Mouse (Mus musculus) midbrain, embryonic 14.5 days (tissue): ENCODE measurements around the gene Lrg1. TPM values are rescaled to one million over a fixed set of nuclear protein-coding genes. Genes with fewer than 3 reads are reported as not detected.
A peak's percentile ranks its signal among the peaks of the same experiment; 100 is the strongest.

Source experiments
- ATAC-seq: fragments of 200-750 bp; cut with Nextera tagmentation; 2 replicates; pipeline ENCODE4 v1.8.0; 2017; ENCODE audit warnings: moderate number of reproducible peaks, moderate library complexity; ENCODE audit not compliant: low FRiP score, low TSS enrichment
- DNase-seq: peaks from one replicate; pipeline ENCODE4 v3.0.0-alpha.2; 2015
- H3K27ac ChIP-seq: fragments of 300-500 bp; sonication (generic); replicated peaks from 2 replicates; pipeline ENCODE4 v1.5.1; 2014; ENCODE audit warnings: mild to moderate bottlenecking, low read depth, low read length, moderate library complexity
- H3K27me3 ChIP-seq: fragments of 300-500 bp; sonication (generic); 2 replicates; pipeline ENCODE4 v1.6.1; 2014; ENCODE audit warnings: low read length, control low read depth, mixed read lengths; ENCODE audit not compliant: control insufficient read depth, insufficient read depth
- H3K36me3 ChIP-seq: fragments of 300-500 bp; sonication (generic); 2 replicates; pipeline ENCODE4 v1.6.1; 2014; ENCODE audit warnings: low read length, control low read depth; ENCODE audit not compliant: control insufficient read depth, insufficient read depth
- H3K4me1 ChIP-seq: fragments of 300-500 bp; sonication (generic); 2 replicates; pipeline ENCODE4 v1.6.1; 2014; ENCODE audit warnings: mild to moderate bottlenecking, antibody characterized with exemption, low read length, control low read depth; ENCODE audit not compliant: control insufficient read depth, insufficient read depth
- H3K4me2 ChIP-seq: fragments of 300-500 bp; sonication (generic); 2 replicates; pipeline ENCODE4 v1.6.1; 2014; ENCODE audit warnings: mild to moderate bottlenecking, low read length, moderate library complexity
- H3K4me3 ChIP-seq: fragments of 300-500 bp; sonication (generic); replicated peaks from 2 replicates; pipeline ENCODE4 v1.5.1; 2014; ENCODE audit warnings: low read depth, low read length
- H3K9ac ChIP-seq: fragments of 300-500 bp; sonication (generic); replicated peaks from 2 replicates; pipeline ENCODE4 v1.6.1; 2014; ENCODE audit warnings: mild to moderate bottlenecking, low read length, moderate library complexity
- H3K9me3 ChIP-seq: fragments of 300-500 bp; sonication (generic); 2 replicates; pipeline ENCODE4 v1.6.1; 2016; ENCODE audit warnings: low read length, control low read depth, mixed read lengths; ENCODE audit not compliant: control insufficient read depth
- WGBS: fragments of 180-500 bp; shearing (Covaris S2); extraction: QIAGEN DNeasy Blood & Tissue Kit; methylation state at CpG from one replicate; pipeline ENCODE4 v1.1.7; 2014; 5-methylcytosine and 5-hydroxymethylcytosine counted together
- polyA plus RNA-seq: library from polyadenylated mRNA; unstranded; fragments of >200 nt; fragmentation: Nextera tagmentation; extraction: Ambion mirVana; gene quantifications from 2 replicates; pipeline ENCODE4 v1.2.1, GENCODE M21; 2014

Gene Lrg1
- polyA plus RNA-seq, 1 experiment from 2014 or later: 0.34 TPM

- WGBS: 95% methylated on average over 3 of the region's 3 CpGs
Measured at GRCm38 (mm10) chr17:56100811-56101210, 21.0 kb downstream of the Lrg1 start.

GRCm38 (mm10) chr17:56098711-56099572 is 22.9 kb downstream of the Lrg1 start:
- Histone ChIP-seq H3K4me1 (no peaks in the 10 kb centered on the region), H3K4me3 (no peak overlapping the region), H3K4me2 (no peak overlapping the region), H3K27ac (no peak overlapping the region), H3K36me3 (peaks cover 93% of the 10 kb centered on the region), H3K9ac (no peak overlapping the region), H3K9me3 (no peaks in the 10 kb centered on the region), H3K27me3 (no peaks in the 10 kb centered on the region)
- 92% methylated on average over 15 of the region's 15 CpGs for WGBS
- no peak for ATAC-seq
- no peak for DNase-seq

More at GRCm38 (mm10) chr17:56100811-56101210, 21.0 kb downstream of the Lrg1 start:
- Histone ChIP-seq H3K9me3 (no peaks in the 10 kb centered on the region), H3K4me1 (no peaks in the 10 kb centered on the region), H3K4me3 (no peak overlapping the region), H3K27me3 (no peaks in the 10 kb centered on the region), H3K36me3 (peaks cover 81% of the 10 kb centered on the region), H3K4me2 (no peak overlapping the region), H3K27ac (no peak overlapping the region), H3K9ac (no peak overlapping the region)
- DNase-seq (no peak), ATAC-seq (no peak)

- Histone ChIP-seq H3K27me3 (no peaks in the 10 kb centered on the region), H3K36me3 (peaks cover 93% of the 10 kb centered on the region), H3K4me1 (no peaks in the 10 kb centered on the region), H3K4me2 (no peak overlapping the region), H3K4me3 (no peak overlapping the region), H3K9me3 (no peaks in the 10 kb centered on the region), H3K27ac (no peak overlapping the region), H3K9ac (no peak overlapping the region)
- DNase-seq: no peak
- no peak for ATAC-seq
- 92% methylated on average over 8 of the region's 8 CpGs for WGBS
Measured at GRCm38 (mm10) chr17:56098180-56098579, 23.6 kb downstream of the Lrg1 start.

GRCm38 (mm10) chr17:56096883-56097282 is 24.9 kb downstream of the Lrg1 start:
- DNase-seq (no peak), ATAC-seq (no peak)
- no peak overlapping the region for H3K4me2 ChIP-seq
- H3K4me1 ChIP-seq: no peaks in the 10 kb centered on the region
- no peaks in the 10 kb centered on the region for H3K27me3 ChIP-seq
- H3K4me3 ChIP-seq: no peak overlapping the region
- H3K27ac ChIP-seq: no peak overlapping the region
- peaks cover 80% of the 10 kb centered on the region for H3K36me3 ChIP-seq
- H3K9me3 ChIP-seq: no peaks in the 10 kb centered on the region
- WGBS: 94% methylated on average over 12 of the region's 12 CpGs
- H3K9ac ChIP-seq: no peak overlapping the region

- Histone ChIP-seq H3K36me3 (peaks cover 67% of the 10 kb centered on the region), H3K9me3 (no peaks in the 10 kb centered on the region), H3K4me2 (no peak overlapping the region), H3K4me3 (no peak overlapping the region), H3K27me3 (no peaks in the 10 kb centered on the region), H3K9ac (no peak overlapping the region), H3K27ac (no peak overlapping the region), H3K4me1 (no peaks in the 10 kb centered on the region)
- no peak for ATAC-seq
- WGBS: 86% methylated on average over 1 of the region's 1 CpGs
- DNase-seq: no peak
Measured at GRCm38 (mm10) chr17:56092794-56093193, 29.0 kb downstream of the Lrg1 start.

GRCm38 (mm10) chr17:56092312-56092711 is 29.5 kb downstream of the Lrg1 start:
- Histone ChIP-seq H3K27ac (no peak overlapping the region), H3K36me3 (peaks cover 63% of the 10 kb centered on the region), H3K9me3 (no peaks in the 10 kb centered on the region), H3K4me3 (no peak overlapping the region), H3K4me1 (no peaks in the 10 kb centered on the region), H3K4me2 (no peak overlapping the region), H3K27me3 (no peaks in the 10 kb centered on the region), H3K9ac (no peak overlapping the region)
- 93% methylated on average over 1 of the region's 1 CpGs for WGBS
- no peak for DNase-seq
- no peak for ATAC-seq

- peak overlapping the region; percentile 46; the same call in 1 of the 2 replicates for H3K27ac ChIP-seq
- no peaks in the 10 kb centered on the region for H3K9me3 ChIP-seq
- peak overlapping the region; percentile 88 for H3K4me3 ChIP-seq
- H3K9ac ChIP-seq: peak overlapping the region; percentile 76
- H3K4me1 ChIP-seq: peaks cover 23% of the 10 kb centered on the region
- no peaks in the 10 kb centered on the region for H3K27me3 ChIP-seq
- DNase-seq (peak; percentile 89), ATAC-seq (peak; percentile 38)
- 5% methylated on average over 8 of the region's 8 CpGs for WGBS
- peaks cover 19% of the 10 kb centered on the region for H3K36me3 ChIP-seq
- H3K4me2 ChIP-seq: peak overlapping the region; percentile 97
Measured at GRCm38 (mm10) chr17:56080781-56081585, 40.8 kb downstream of the Lrg1 start.

- H3K36me3 ChIP-seq: peaks cover 18% of the 10 kb centered on the region
- peak; percentile 9 for DNase-seq
- ATAC-seq: no peak
- no peaks in the 10 kb centered on the region for H3K9me3 ChIP-seq
- H3K27ac ChIP-seq: peak overlapping the region; percentile 71
- H3K9ac ChIP-seq: peak overlapping the region; percentile 76
- no peaks in the 10 kb centered on the region for H3K27me3 ChIP-seq
- H3K4me2 ChIP-seq: peak overlapping the region; percentile 97
- 3% methylated on average over 11 of the region's 11 CpGs for WGBS
- H3K4me3 ChIP-seq: peak overlapping the region; percentile 88
- peaks cover 26% of the 10 kb centered on the region for H3K4me1 ChIP-seq
Measured at GRCm38 (mm10) chr17:56079921-56080320, 41.9 kb downstream of the Lrg1 start.
